Comparison of ENCODE assay signal across 17 mouse cellular contexts in genomic region chr6:144504197-144504551, GRCm38 (mm10).
DNase-seq lines count a peak whose midpoint lies in the region; ATAC-seq and TF ChIP-seq lines count a peak whose summit lies in the region.
"Had no signal": no experiment of that assay in that cellular context is flagged by ENCODE, and none has a peak within 500 bp of the region (broad histone marks: within the 10 kb centered on the region; RNA-seq: fewer than 3 reads in every experiment).

No protein-coding gene starts in this region.

- TF ChIP-seq CTCF in forebrain, postnatal 0 days (IDR thresholded peaks at IDR 0.05; ENCODE audit: low read depth): no peak

- no peaks in the 10 kb centered on the region for H3K9me3 ChIP-seq in forebrain, embryonic 13.5 days (replicated peaks)
- no peaks in the 10 kb centered on the region for H3K9me3 ChIP-seq in forebrain, postnatal 0 days (ENCODE audit: low read length)
- no peaks in the 10 kb centered on the region for H3K9me3 ChIP-seq in lung, embryonic 16.5 days (ENCODE audit: control insufficient read depth, low read length)
- H3K9me3 ChIP-seq in liver, embryonic 12.5 days (replicated peaks): no peaks in the 10 kb centered on the region
- no peaks in the 10 kb centered on the region for H3K9me3 ChIP-seq in stomach, embryonic 15.5 days
- H3K9me3 ChIP-seq: embryonic facial prominence, embryonic 15.5 days had no signal

- peaks cover 20% of the 10 kb centered on the region for H3K4me1 ChIP-seq in forebrain, embryonic 13.5 days
- 0 out of 2 replicates have a peak, but pooled peaks cover 5% of the 10 kb centered on the region for H3K4me1 ChIP-seq in forebrain, postnatal 0 days (ENCODE audit: insufficient read depth)
- 0 out of 2 replicates have a peak, but pooled peaks cover 3% of the 10 kb centered on the region for H3K4me1 ChIP-seq in lung, embryonic 16.5 days (replicated peaks; ENCODE audit: control insufficient read depth, insufficient read depth, low read length)
- no peaks in the 10 kb centered on the region for H3K4me1 ChIP-seq in liver, embryonic 12.5 days
- H3K4me1 ChIP-seq in stomach, embryonic 15.5 days: no peaks in the 10 kb centered on the region
- H3K4me1 ChIP-seq: embryonic facial prominence, embryonic 15.5 days had no signal

- no peak for DNase-seq in forebrain, postnatal 0 days
- no peak for DNase-seq in lung, postnatal 14 days
- no peak for DNase-seq in heart, postnatal 25 days (ENCODE audit: low spot score)
- no peak for DNase-seq in adrenal gland, adult 18-20 months (ENCODE audit: low spot score in 2 of 2)
- DNase-seq: adrenal gland, postnatal 14 days; cerebellum, adult 9-11 months; gastrocnemius, postnatal 14 days; kidney, adult 18-20 months; kidney, postnatal 4 days; lung, postnatal 4 days had no signal

- no peak overlapping the region for H3K4me3 ChIP-seq in forebrain, embryonic 13.5 days
- H3K4me3 ChIP-seq in forebrain, postnatal 0 days (ENCODE audit: low read depth, low read length): no peak overlapping the region
- H3K4me3 ChIP-seq in lung, embryonic 16.5 days (ENCODE audit: low read length): no peak overlapping the region
- H3K4me3 ChIP-seq in liver, embryonic 12.5 days: no peak overlapping the region
- no peak overlapping the region for H3K4me3 ChIP-seq in stomach, embryonic 15.5 days (replicated peaks)
- H3K4me3 ChIP-seq: embryonic facial prominence, embryonic 15.5 days; left cerebral cortex, adult 2 months had no signal

- peak overlapping the region; percentile 33 for H3K4me2 ChIP-seq in forebrain, embryonic 13.5 days
- H3K4me2 ChIP-seq in forebrain, postnatal 0 days (ENCODE audit: low read depth): no peak overlapping the region
- 0 out of 2 replicates have a peak overlapping the region, but pooled peaks have one; percentile 20 for H3K4me2 ChIP-seq in lung, embryonic 16.5 days (ENCODE audit: low read depth, low read length)
- H3K4me2 ChIP-seq in liver, embryonic 12.5 days: no peak overlapping the region
- H3K4me2 ChIP-seq in stomach, embryonic 15.5 days: 0 out of 2 replicates have a peak overlapping the region, but pooled peaks have one; percentile 13
- H3K4me2 ChIP-seq: embryonic facial prominence, embryonic 15.5 days; heart, embryonic 11.5 days had no signal

- no peaks in the 10 kb centered on the region for H3K27me3 ChIP-seq in forebrain, embryonic 13.5 days
- H3K27me3 ChIP-seq in forebrain, postnatal 0 days (ENCODE audit: insufficient read depth, low read length): no peaks in the 10 kb centered on the region
- no peaks in the 10 kb centered on the region for H3K27me3 ChIP-seq in lung, embryonic 16.5 days (ENCODE audit: control insufficient read depth, insufficient read depth, low read depth, low read length)
- H3K27me3 ChIP-seq in liver, embryonic 12.5 days (replicated peaks): no peaks in the 10 kb centered on the region
- no peaks in the 10 kb centered on the region for H3K27me3 ChIP-seq in stomach, embryonic 15.5 days (replicated peaks)
- H3K27me3 ChIP-seq: embryonic facial prominence, embryonic 15.5 days had no signal

- H3K27ac ChIP-seq in forebrain, embryonic 13.5 days: peak overlapping the region; percentile 61
- no peak overlapping the region for H3K27ac ChIP-seq in forebrain, postnatal 0 days (ENCODE audit: low read depth, low read length)
- 0 out of 2 replicates have a peak overlapping the region, but pooled peaks have one; percentile 10 for H3K27ac ChIP-seq in lung, embryonic 16.5 days (ENCODE audit: low read length)
- 0 out of 2 replicates have a peak overlapping the region, but pooled peaks have one; percentile 27 for H3K27ac ChIP-seq in liver, embryonic 12.5 days
- H3K27ac ChIP-seq in stomach, embryonic 15.5 days: no peak overlapping the region; the same call in 1 of the 2 replicates
- H3K27ac ChIP-seq: embryonic facial prominence, embryonic 15.5 days; left cerebral cortex, adult 2 months had no signal

- H3K36me3 ChIP-seq in forebrain, embryonic 13.5 days (ENCODE audit: poor library complexity, severe bottlenecking): no peaks in the 10 kb centered on the region
- H3K36me3 ChIP-seq in forebrain, postnatal 0 days (ENCODE audit: insufficient read depth): no peaks in the 10 kb centered on the region
- no peaks in the 10 kb centered on the region for H3K36me3 ChIP-seq in lung, embryonic 16.5 days (ENCODE audit: control insufficient read depth, insufficient read depth, low read length)
- H3K36me3 ChIP-seq in liver, embryonic 12.5 days: no peaks in the 10 kb centered on the region
- no peaks in the 10 kb centered on the region for H3K36me3 ChIP-seq in stomach, embryonic 15.5 days
- H3K36me3 ChIP-seq: embryonic facial prominence, embryonic 15.5 days had no signal

- ATAC-seq in forebrain, embryonic 13.5 days: no peak; the same call in none of the 2 replicates
- ATAC-seq in forebrain, postnatal 0 days: no peak
- ATAC-seq in lung, embryonic 16.5 days (ENCODE audit: low read depth): no peak
- ATAC-seq in liver, embryonic 12.5 days: peak; percentile 49; the same call in 1 of the 2 replicates
- ATAC-seq in stomach, embryonic 15.5 days (ENCODE audit: insufficient read depth, low FRiP score, low read depth): no peak; the same call in 1 of the 2 replicates

- 53% methylated on average over 5 of the region's 5 CpGs for WGBS in forebrain, embryonic 13.5 days
- WGBS in forebrain, postnatal 0 days: 34% methylated on average over 5 of the region's 5 CpGs
- 23% methylated on average over 5 of the region's 5 CpGs for WGBS in lung, embryonic 16.5 days
- 77% methylated on average over 5 of the region's 5 CpGs for WGBS in liver, embryonic 12.5 days (ENCODE audit: insufficient replicate concordance)
- WGBS in stomach, embryonic 15.5 days: 37% methylated on average over 5 of the region's 5 CpGs

- intact Hi-C loops in heart, postnatal 25 days (cut with DNase I): loop anchor here (10.0 kb wide), 1 partner anchor 311 kb away; no protein-coding TSS in a partner anchor

- no peak overlapping the region for H3K9ac ChIP-seq in forebrain, embryonic 13.5 days
- H3K9ac ChIP-seq in forebrain, postnatal 0 days: no peak overlapping the region
- H3K9ac ChIP-seq in lung, embryonic 16.5 days (ENCODE audit: low read length): no peak overlapping the region
- no peak overlapping the region for H3K9ac ChIP-seq in liver, embryonic 12.5 days
- no peak overlapping the region for H3K9ac ChIP-seq in stomach, embryonic 15.5 days
- H3K9ac ChIP-seq: embryonic facial prominence, embryonic 15.5 days had no signal

Comparison
In these comparisons a context has a peak if more than half of its experiments do, and no peak if none do; other contexts are left out.
1. H3K27ac ChIP-seq: peak in forebrain, embryonic 13.5 days (single experiment), lung, embryonic 16.5 days (single experiment) and liver, embryonic 12.5 days (single experiment); none in forebrain, postnatal 0 days (single experiment) and stomach, embryonic 15.5 days (single experiment).
2. H3K4me2 ChIP-seq: peak in forebrain, embryonic 13.5 days (single experiment), lung, embryonic 16.5 days (single experiment) and stomach, embryonic 15.5 days (single experiment); none in forebrain, postnatal 0 days (single experiment) and liver, embryonic 12.5 days (single experiment).